Mouse (Mus musculus) stomach, embryonic 14.5 days (tissue): Measurements from ENCODE around the gene Nfatc4. TPM values are rescaled to one million over a fixed set of nuclear protein-coding genes. Genes with fewer than 3 reads are reported as not detected.

ENCODE experiments used
- ATAC-seq: fragments of 200-750 bp; cut with Nextera tagmentation; 2 replicates; pipeline ENCODE4 v1.8.0; 2017; ENCODE audit warnings: low read depth, moderate TSS enrichment; ENCODE audit not compliant: insufficient number of reproducible peaks, insufficient read depth, low FRiP score
- H3K27ac ChIP-seq: fragments of 300-500 bp; sonication (generic); 2 replicates; pipeline ENCODE4 v1.5.1; 2014; ENCODE audit warnings: mild to moderate bottlenecking, low read length, moderate library complexity, mixed read lengths
- H3K27me3 ChIP-seq: fragments of 300-500 bp; sonication (generic); 2 replicates; pipeline ENCODE4 v1.6.1; 2014; ENCODE audit warnings: low read length, control low read depth, mixed read lengths; ENCODE audit not compliant: control insufficient read depth, insufficient read depth
- H3K36me3 ChIP-seq: fragments of 300-500 bp; sonication (generic); 2 replicates; pipeline ENCODE4 v1.6.1; 2014; ENCODE audit warnings: mild to moderate bottlenecking, control low read depth, low read length, moderate library complexity, mixed read lengths; ENCODE audit not compliant: control insufficient read depth, insufficient read depth
- H3K4me1 ChIP-seq: fragments of 300-500 bp; sonication (generic); 2 replicates; pipeline ENCODE4 v1.6.1; 2014; ENCODE audit warnings: low read length, control low read depth, mixed read lengths; ENCODE audit not compliant: control insufficient read depth, insufficient read depth
- H3K4me2 ChIP-seq: fragments of 300-500 bp; sonication (generic); replicated peaks from 2 replicates; pipeline ENCODE4 v1.6.1; 2014; ENCODE audit warnings: low read depth, low read length, control low read depth
- H3K4me3 ChIP-seq: fragments of 300-500 bp; sonication (generic); 2 replicates; pipeline ENCODE4 v1.5.1; 2014; ENCODE audit warnings: low read depth, low read length, control low read depth
- H3K9ac ChIP-seq: fragments of 300-500 bp; sonication (generic); replicated peaks from 2 replicates; pipeline ENCODE4 v1.6.1; 2014; ENCODE audit warnings: low read depth, mild to moderate bottlenecking, control low read depth, low read length, moderate library complexity, mixed read lengths
- H3K9me3 ChIP-seq: fragments of 300-500 bp; sonication (generic); 2 replicates; pipeline ENCODE4 v1.6.1; 2016; ENCODE audit warnings: low read depth, low read length, control low read depth; ENCODE audit not compliant: control insufficient read depth
- WGBS: fragments of 180-500 bp; shearing (Covaris S2); extraction: QIAGEN DNeasy Blood & Tissue Kit; methylation state at CpG from one replicate; pipeline ENCODE4 v1.1.7; 2014; 5-methylcytosine and 5-hydroxymethylcytosine counted together
- polyA plus RNA-seq: library from polyadenylated mRNA; unstranded; fragments of >200 nt; fragmentation: Nextera tagmentation; extraction: Ambion mirVana; gene quantifications from 2 replicates; pipeline ENCODE4 v1.2.1, GENCODE M21; 2014

The Nfatc4 gene
- polyA plus RNA-seq, 1 experiment from 2014 or later = 54.9 TPM

- ATAC-seq = peak; percentile 67; the same call in 1 of the 2 replicates
- 69% methylated on average over 15 of the region's 15 CpGs for WGBS
Measured at GRCm38 (mm10) chr14:55795380-55796163, 27.4 kb upstream of the Nfatc4 start.

GRCm38 (mm10) chr14:55814885-55815284 is 8.1 kb upstream of the Nfatc4 start:
- no peaks in the 10 kb centered on the region for H3K9me3 ChIP-seq
- H3K4me2 ChIP-seq = peak overlapping the region; percentile 65
- 0 out of 2 replicates have a peak overlapping the region, but pooled peaks have one; percentile 6 for H3K27ac ChIP-seq
- H3K4me3 ChIP-seq = peak overlapping the region; percentile 35
- 18% methylated on average over 16 of the region's 16 CpGs for WGBS
- H3K27me3 ChIP-seq = no peaks in the 10 kb centered on the region
- H3K4me1 ChIP-seq = no peaks in the 10 kb centered on the region
- H3K36me3 ChIP-seq = no peaks in the 10 kb centered on the region
- peak; percentile 53; the same call in 1 of the 2 replicates for ATAC-seq
- peak overlapping the region; percentile 22; the same call in 1 of the 2 replicates for H3K9ac ChIP-seq

More at GRCm38 (mm10) chr14:55795380-55796163, 27.4 kb upstream of the Nfatc4 start:
- H3K27me3 ChIP-seq = no peaks in the 10 kb centered on the region
- no peak overlapping the region for H3K4me3 ChIP-seq
- no peaks in the 10 kb centered on the region for H3K4me1 ChIP-seq
- H3K36me3 ChIP-seq = no peaks in the 10 kb centered on the region
- no peak overlapping the region for H3K9ac ChIP-seq
- no peak overlapping the region for H3K4me2 ChIP-seq
- peak overlapping the region; percentile 45; the same call in 1 of the 2 replicates for H3K27ac ChIP-seq
- H3K9me3 ChIP-seq = no peaks in the 10 kb centered on the region

- Histone ChIP-seq H3K4me2 (peak overlapping the region; percentile 65), H3K9me3 (no peaks in the 10 kb centered on the region), H3K4me3 (peak overlapping the region; percentile 35), H3K27me3 (no peaks in the 10 kb centered on the region), H3K27ac (0 out of 2 replicates have a peak overlapping the region, but pooled peaks have one; percentile 6), H3K36me3 (no peaks in the 10 kb centered on the region), H3K4me1 (no peaks in the 10 kb centered on the region), H3K9ac (peak overlapping the region; percentile 22; the same call in 1 of the 2 replicates)
- ATAC-seq = peak; percentile 82
- WGBS = 25% methylated on average over 17 of the region's 17 CpGs
Measured at GRCm38 (mm10) chr14:55815310-55815751, 7.6 kb upstream of the Nfatc4 start.

DNA sequence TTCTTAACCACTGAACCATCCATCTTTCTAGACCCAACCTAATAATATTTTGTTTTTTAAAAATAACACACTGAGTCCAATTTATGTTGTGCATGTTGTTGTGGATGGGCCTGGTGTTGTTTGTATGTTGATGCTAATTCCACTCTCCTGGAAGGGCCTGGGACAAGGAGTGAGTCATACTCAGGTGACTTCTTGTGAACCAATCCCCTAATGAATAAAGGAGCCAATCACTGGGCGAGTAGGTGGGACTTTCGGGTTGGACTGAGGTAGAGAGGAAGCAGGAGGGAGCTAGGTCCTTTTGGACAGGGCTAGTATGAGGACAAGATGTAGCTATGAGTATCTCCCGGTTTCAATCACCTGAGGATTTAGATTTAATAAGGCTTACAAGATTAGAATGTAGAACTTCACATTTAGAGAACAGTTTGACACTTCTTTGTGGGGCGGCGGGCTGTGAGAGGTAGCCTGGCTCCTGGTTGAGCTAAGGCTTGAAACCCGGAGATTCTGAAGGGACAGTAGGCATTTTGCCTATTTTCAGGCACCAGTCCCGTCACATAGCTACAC is 3.0 kb upstream of the Nfatc4 start:
- no peaks in the 10 kb centered on the region for H3K27me3 ChIP-seq
- no peak overlapping the region for H3K4me3 ChIP-seq
- no peaks in the 10 kb centered on the region for H3K36me3 ChIP-seq
- no peaks in the 10 kb centered on the region for H3K9me3 ChIP-seq
- 78% methylated on average over 7 of the region's 7 CpGs for WGBS
- no peak overlapping the region for H3K4me2 ChIP-seq
- H3K27ac ChIP-seq = no peak overlapping the region
- no peak for ATAC-seq
- H3K9ac ChIP-seq = no peak overlapping the region
- 0 out of 2 replicates have a peak, but pooled peaks cover 7% of the 10 kb centered on the region for H3K4me1 ChIP-seq

GRCm38 (mm10) chr14:55820576-55820975 is 2.4 kb upstream of the Nfatc4 start:
- Histone ChIP-seq H3K36me3 (no peaks in the 10 kb centered on the region), H3K9me3 (no peaks in the 10 kb centered on the region), H3K27me3 (no peaks in the 10 kb centered on the region), H3K4me2 (no peak overlapping the region), H3K4me3 (no peak overlapping the region), H3K27ac (no peak overlapping the region), H3K4me1 (0 out of 2 replicates have a peak, but pooled peaks cover 7% of the 10 kb centered on the region), H3K9ac (no peak overlapping the region)
- ATAC-seq = no peak
- WGBS = 91% methylated on average over 9 of the region's 9 CpGs

DNA sequence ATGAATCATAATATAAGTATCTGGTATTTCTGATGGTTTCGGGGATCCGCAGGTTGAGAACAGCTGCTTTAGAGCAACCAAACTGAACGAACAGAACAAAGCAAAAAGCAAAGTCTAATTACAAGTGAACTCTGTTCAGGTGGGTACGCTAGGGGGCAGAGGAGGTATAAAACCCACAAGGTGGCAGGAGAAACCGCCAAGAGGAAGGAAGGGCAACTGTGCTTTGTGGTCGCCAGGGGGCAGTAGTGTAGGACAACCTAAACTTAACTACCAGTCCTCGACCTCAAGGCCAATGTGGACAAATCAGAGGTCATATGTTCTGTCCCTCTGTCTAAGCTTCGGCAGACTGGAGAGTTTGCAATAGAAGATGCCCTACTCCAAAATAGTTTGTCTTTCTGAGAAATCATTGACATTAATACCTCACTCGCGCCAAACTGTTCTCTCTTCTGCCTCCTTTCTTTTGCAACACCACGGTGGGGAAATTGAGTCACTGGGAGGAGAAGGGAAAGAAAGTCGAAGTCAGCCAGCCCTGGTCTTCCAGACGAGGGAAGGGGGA is 431 bp upstream of the Nfatc4 start:
- Histone ChIP-seq H3K9me3 (no peaks in the 10 kb centered on the region), H3K4me1 (peaks cover 20% of the 10 kb centered on the region; the same call in 1 of the 2 replicates), H3K4me2 (peak overlapping the region; percentile 65), H3K36me3 (peaks cover 2% of the 10 kb centered on the region; the same call in 1 of the 2 replicates), H3K27ac (peak overlapping the region; percentile 99), H3K4me3 (peak overlapping the region; percentile 80), H3K27me3 (no peaks in the 10 kb centered on the region), H3K9ac (0 out of 2 replicates have a peak overlapping the region, but pooled peaks have one; percentile 41)
- ATAC-seq = no peak; the same call in 1 of the 2 replicates
- 4% methylated on average over 13 of the region's 13 CpGs for WGBS

GRCm38 (mm10) chr14:55824001-55824480 is 1.1 kb downstream of the Nfatc4 start:
- H3K4me2 ChIP-seq = peak overlapping the region; percentile 65
- peaks cover 11% of the 10 kb centered on the region for H3K36me3 ChIP-seq
- 1% methylated on average over 10 of the region's 10 CpGs for WGBS
- H3K4me1 ChIP-seq = peaks cover 32% of the 10 kb centered on the region; the same call in 1 of the 2 replicates
- H3K27me3 ChIP-seq = no peaks in the 10 kb centered on the region
- H3K9ac ChIP-seq = peak overlapping the region; percentile 19; the same call in 1 of the 2 replicates
- H3K9me3 ChIP-seq = no peaks in the 10 kb centered on the region
- peak overlapping the region; percentile 80 for H3K4me3 ChIP-seq
- ATAC-seq = no peak
- H3K27ac ChIP-seq = peak overlapping the region; percentile 99
